Mouse (Mus musculus): ENCODE data around the gene Gna14.

DNA sequence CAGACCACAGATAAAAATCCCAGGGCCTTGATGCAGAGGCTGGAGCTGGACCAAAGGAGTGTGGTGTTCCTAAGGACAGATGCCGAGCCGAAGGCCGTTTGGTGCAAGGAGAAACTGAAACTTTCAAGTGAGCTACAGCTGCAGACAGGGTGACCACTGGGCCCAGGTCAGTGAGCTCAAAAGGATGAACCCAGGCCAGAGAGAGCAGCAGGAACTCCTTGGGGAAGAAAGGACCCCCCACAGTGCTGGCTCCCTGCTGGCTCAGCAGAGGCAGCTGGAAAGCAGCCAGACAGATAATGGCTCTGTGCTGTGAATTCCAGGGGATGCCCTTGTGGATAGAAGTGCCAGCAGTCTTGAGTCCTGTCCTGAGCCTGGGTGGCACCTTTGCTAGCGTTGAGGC, 3.7 kb downstream of the Gna14 start:
- TF ChIP-seq CTCF (conservative IDR thresholded peaks at IDR 0.05; ENCODE audit: low read length) (no peak), NANOG (IDR thresholded peaks at IDR 0.05; ENCODE audit: borderline replicate concordance, low read length) (no peak), POU5F1 (IDR thresholded peaks at IDR 0.05; ENCODE audit: borderline replicate concordance, low read length) (no peak)
